Mouse (Mus musculus) lung, postnatal 0 days (tissue): ENCODE results near the gene Ints6l.

Experiments
- CTCF ChIP-seq: IDR thresholded peaks from 2 replicates; pipeline ENCODE4 v1.5.1; 2016; ENCODE audit warnings: antibody characterized with exemption, mild to moderate bottlenecking
- EP300 ChIP-seq: IDR thresholded peaks from 2 replicates; pipeline ENCODE4 v1.6.1; 2016; ENCODE audit warnings: antibody characterized with exemption, mild to moderate bottlenecking, control low read depth

DNA sequence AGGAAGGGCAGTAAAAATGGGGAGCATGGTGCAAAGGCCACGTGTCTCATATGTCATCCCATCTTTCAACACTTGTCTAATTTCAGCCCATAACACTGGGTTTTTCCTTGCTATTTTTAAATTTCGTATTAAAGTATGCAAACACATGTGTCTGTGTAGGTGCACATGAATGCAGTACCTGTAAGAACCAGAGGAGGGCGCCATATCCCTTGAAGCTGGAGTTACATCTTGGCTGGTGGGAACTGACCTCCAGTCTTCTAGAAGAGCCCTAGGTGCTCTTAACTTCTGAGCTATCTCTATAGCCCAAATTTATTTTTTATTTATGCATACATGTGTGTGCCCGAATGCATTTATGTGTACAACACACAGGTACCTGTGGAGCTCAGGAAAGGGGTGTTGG, 37.1 kb upstream of the Ints6l start:
- peak; percentile 27; the same call in 1 of the 2 replicates for TF ChIP-seq CTCF
- no peak for TF ChIP-seq EP300
